Comparison of ENCODE assay signal across 19 mouse cellular contexts in the genomic region with DNA sequence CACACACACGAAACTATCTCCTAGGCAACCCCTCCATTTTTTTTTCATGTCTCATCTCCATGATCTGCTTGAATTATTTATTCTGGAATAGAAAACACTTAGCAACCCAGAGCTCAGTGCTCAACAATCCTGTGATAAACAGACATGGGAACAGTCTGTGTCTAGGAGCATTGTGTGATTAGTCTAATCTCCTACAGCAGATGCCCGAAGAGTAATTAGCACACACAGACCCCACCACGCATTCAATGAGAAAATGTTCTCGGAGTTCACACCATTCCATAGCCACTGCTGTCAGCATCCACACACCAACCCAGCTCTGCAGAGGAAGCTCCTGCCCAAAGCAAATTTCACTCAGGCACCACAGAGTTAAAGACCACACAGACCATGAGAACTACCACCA.
A peak's percentile ranks its signal among the peaks of the same experiment; 100 is the strongest.
DNase-seq lines count a peak whose midpoint lies in the region; ATAC-seq lines count a peak whose summit lies in the region.
"Had no signal": no experiment of that assay in that cellular context is flagged by ENCODE, and none has a peak within 500 bp of the region (broad histone marks: within the 10 kb centered on the region; RNA-seq: fewer than 3 reads in every experiment).

No protein-coding gene starts in this region.

- DNase-seq in retina, postnatal 1 day = peak; percentile 58
- DNase-seq in retina, embryonic 14.5 days (ENCODE audit: low spot score) = no peak
- peak; percentile 74 for DNase-seq in layer of hippocampus, adult 9-11 months
- no peak for DNase-seq in cerebellum, adult 8-10 months
- DNase-seq in cerebellum, postnatal 36 days = no peak
- DNase-seq: adrenal gland, postnatal 36 days; cerebellum, adult 9-11 months; gastrocnemius, postnatal 36 days; kidney, postnatal 36 days; lung, adult 18-20 months; lung, postnatal 14 days had no signal

- ATAC-seq in hindbrain, embryonic 13.5 days (ENCODE audit: low FRiP score) = no peak
- no peak for ATAC-seq in hindbrain, embryonic 12.5 days (ENCODE audit: low FRiP score)
- ATAC-seq: intestine, embryonic 16.5 days had no signal

- no peaks in the 10 kb centered on the region for H3K36me3 ChIP-seq in hindbrain, embryonic 13.5 days
- no peaks in the 10 kb centered on the region for H3K36me3 ChIP-seq in hindbrain, embryonic 12.5 days
- H3K36me3 ChIP-seq: embryonic facial prominence, embryonic 15.5 days; hindbrain, embryonic 10.5 days; limb, embryonic 10.5 days; neural tube, embryonic 13.5 days had no signal

- H3K9ac ChIP-seq in hindbrain, embryonic 13.5 days = no peak overlapping the region
- no peak overlapping the region for H3K9ac ChIP-seq in hindbrain, embryonic 12.5 days
- H3K9ac ChIP-seq: embryonic facial prominence, embryonic 15.5 days; neural tube, embryonic 13.5 days had no signal

- no peak overlapping the region for H3K4me3 ChIP-seq in hindbrain, embryonic 13.5 days
- H3K4me3 ChIP-seq in hindbrain, embryonic 12.5 days = no peak overlapping the region
- H3K4me3 ChIP-seq: embryonic facial prominence, embryonic 15.5 days; hindbrain, embryonic 10.5 days; limb, embryonic 10.5 days; neural tube, embryonic 13.5 days had no signal

- no peaks in the 10 kb centered on the region for H3K27me3 ChIP-seq in hindbrain, embryonic 13.5 days
- H3K27me3 ChIP-seq in hindbrain, embryonic 12.5 days = no peaks in the 10 kb centered on the region
- H3K27me3 ChIP-seq: embryonic facial prominence, embryonic 15.5 days; neural tube, embryonic 13.5 days had no signal

- H3K9me3 ChIP-seq in hindbrain, embryonic 13.5 days = no peaks in the 10 kb centered on the region
- H3K9me3 ChIP-seq in hindbrain, embryonic 12.5 days (replicated peaks) = no peaks in the 10 kb centered on the region
- H3K9me3 ChIP-seq: embryonic facial prominence, embryonic 15.5 days; hindbrain, embryonic 10.5 days; limb, embryonic 10.5 days; neural tube, embryonic 13.5 days had no signal

- WGBS in hindbrain, embryonic 13.5 days = 53% methylated on average over 4 of the region's 4 CpGs
- 70% methylated on average over 4 of the region's 4 CpGs for WGBS in hindbrain, embryonic 12.5 days

- H3K27ac ChIP-seq in hindbrain, embryonic 13.5 days = peak overlapping the region; percentile 50
- H3K27ac ChIP-seq in hindbrain, embryonic 12.5 days = no peak overlapping the region
- H3K27ac ChIP-seq: embryonic facial prominence, embryonic 15.5 days; hindbrain, embryonic 10.5 days; limb, embryonic 10.5 days; neural tube, embryonic 13.5 days had no signal

- peaks cover under 1% of the 10 kb centered on the region; the same call in 1 of the 2 replicates for H3K4me1 ChIP-seq in hindbrain, embryonic 13.5 days (replicated peaks)
- no peaks in the 10 kb centered on the region for H3K4me1 ChIP-seq in hindbrain, embryonic 12.5 days
- H3K4me1 ChIP-seq: embryonic facial prominence, embryonic 15.5 days; hindbrain, embryonic 10.5 days; limb, embryonic 10.5 days; neural tube, embryonic 13.5 days had no signal

- no peak overlapping the region for H3K4me2 ChIP-seq in hindbrain, embryonic 13.5 days
- H3K4me2 ChIP-seq in hindbrain, embryonic 12.5 days (replicated peaks) = no peak overlapping the region
- H3K4me2 ChIP-seq: embryonic facial prominence, embryonic 15.5 days; liver, embryonic 11.5 days; neural tube, embryonic 13.5 days had no signal

Comparison
In these comparisons a context has a peak if more than half of its experiments do, and no peak if none do; other contexts are left out.
1. DNase-seq: peak in retina, postnatal 1 day (single experiment) and layer of hippocampus, adult 9-11 months (single experiment); none in retina, embryonic 14.5 days (single experiment), cerebellum, adult 8-10 months (single experiment) and cerebellum, postnatal 36 days (0 of 2).